Mouse (Mus musculus) G1E (cell line): ENCODE results near the gene Mterf1a. TPM values are rescaled to one million over a fixed set of nuclear protein-coding genes. Genes with fewer than 3 reads are reported as not detected.

Experiments used
- ATAC-seq: 2 replicates; pipeline ENCODE4 v1.8.0; 2016; ENCODE audit warnings: mild to moderate bottlenecking; ENCODE audit not compliant: insufficient number of reproducible peaks, poor library complexity, low FRiP score, severe bottlenecking; ENCODE audit errors: extremely low read depth
- DNase-seq: peaks from one replicate; pipeline ENCODE4 v3.0.0; 2012; ENCODE audit warnings: low spot score
- H3K27me3 ChIP-seq: 2 replicates; pipeline ENCODE4 v1.6.1; 2012; ENCODE audit warnings: mild to moderate bottlenecking, low read length, inconsistent platforms; ENCODE audit not compliant: insufficient read depth
- H3K36me3 ChIP-seq: replicated peaks from 2 replicates; pipeline ENCODE3; 2012; ENCODE audit warnings: mild to moderate bottlenecking, inconsistent platforms
- H3K4me1 ChIP-seq: 2 replicates; pipeline ENCODE4 v1.6.1; 2012; ENCODE audit warnings: low read depth, low read length, inconsistent platforms, mixed read lengths; ENCODE audit not compliant: insufficient read depth
- H3K4me3 ChIP-seq: 2 replicates; pipeline ENCODE4 v1.5.1; 2012; ENCODE audit warnings: low read depth, mild to moderate bottlenecking, inconsistent platforms, low read length, moderate library complexity, mixed read lengths
- H3K9me3 ChIP-seq: replicated peaks from 2 replicates; pipeline ENCODE4 v1.6.1; 2012; ENCODE audit warnings: inconsistent platforms
- CTCF ChIP-seq: IDR thresholded peaks from 2 replicates; pipeline ENCODE4 v1.5.1; 2012; ENCODE audit warnings: low read depth, low read length, inconsistent platforms, mixed read lengths
- GATA1 ChIP-seq: IDR thresholded peaks from 2 replicates; pipeline ENCODE4 v1.6.1; 2012; ENCODE audit warnings: borderline replicate concordance, low read length, inconsistent platforms, mixed read lengths
- GATA2 ChIP-seq: IDR thresholded peaks from 2 replicates; pipeline ENCODE4 v1.6.1; 2012; ENCODE audit warnings: low read depth, low read length, inconsistent platforms, borderline replicate concordance
- POLR2AphosphoS5 ChIP-seq: IDR thresholded peaks from 2 replicates; pipeline ENCODE4 v1.6.1; 2012; ENCODE audit warnings: low read depth, low read length, inconsistent platforms; ENCODE audit not compliant: insufficient replicate concordance
- TAL1 ChIP-seq: conservative IDR thresholded peaks from 2 replicates; pipeline ENCODE4 v1.6.1; 2012; ENCODE audit warnings: low read depth, low read length, inconsistent platforms, mixed read lengths
- polyA plus RNA-seq: library from polyadenylated mRNA; stranded (reverse); fragments of >175 nt; gene quantifications from 2 replicates; pipeline ENCODE4 v1.2.3, GENCODE M21; 2012
- total RNA-seq, 2 experiments: library from RNA; stranded (forward) in 1 of 2; stranded (reverse) in 1 of 2; fragments of 200-1000 nt in 1 of 2; fragments of >200 nt in 1 of 2; fragmentation: Nextera tagmentation in 1 of 2; gene quantifications; 2 replicates each; pipeline ENCODE4 v1.2.3; 2014 to 2017

Gene Mterf1a
- total and polyA plus RNA-seq, 3 experiments, result 0.92 to 42.3 (median 18.8) TPM

DNA sequence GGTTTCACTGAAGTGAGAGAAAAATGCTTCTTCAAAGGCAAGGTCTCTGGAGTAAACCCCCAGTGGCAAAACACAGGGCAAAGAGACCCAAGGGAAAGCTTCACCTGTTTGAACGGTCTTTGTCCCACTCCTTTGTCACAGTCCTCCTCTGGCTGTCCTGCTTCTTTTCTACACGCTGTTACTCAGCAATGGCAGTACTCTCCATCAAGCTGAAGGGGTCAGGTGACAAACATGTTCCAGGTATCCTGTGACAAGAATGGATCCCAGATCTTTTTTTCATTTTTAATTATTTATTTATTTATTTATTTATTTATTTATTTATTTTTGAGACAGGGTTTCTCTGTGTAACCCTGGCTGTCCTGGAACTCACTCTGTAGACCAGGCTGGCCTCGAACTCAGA lies 39.8 kb upstream of the Mterf1a start:
- Histone ChIP-seq H3K27me3 (no peaks in the 10 kb centered on the region), H3K36me3 (peaks cover 36% of the 10 kb centered on the region), H3K9me3 (no peaks in the 10 kb centered on the region), H3K4me1 (peaks cover 14% of the 10 kb centered on the region), H3K4me3 (no peak overlapping the region)
- no peak for DNase-seq
- ATAC-seq, result no peak
- TF ChIP-seq GATA1 (no peak), TAL1 (no peak), CTCF (no peak), POLR2AphosphoS5 (no peak), GATA2 (no peak)

DNA sequence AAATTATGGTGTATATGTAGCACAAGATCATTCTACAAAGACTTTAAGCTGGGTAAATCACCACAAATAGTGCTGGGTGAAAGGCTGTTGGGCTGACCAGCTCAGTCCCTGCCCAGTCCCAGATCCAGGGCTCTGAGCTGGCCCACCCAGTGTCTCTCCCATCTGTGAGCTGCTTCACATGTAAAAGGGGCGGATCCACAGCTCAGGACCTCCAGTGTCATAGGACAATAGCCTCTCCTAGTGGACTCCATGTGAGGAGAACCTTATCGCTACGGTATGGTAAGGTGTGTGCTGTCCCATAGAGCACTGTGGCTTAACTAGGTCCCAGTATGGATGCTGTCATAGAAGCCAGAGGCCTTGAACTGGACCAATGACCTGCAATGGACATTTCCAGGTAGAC lies 37.9 kb upstream of the Mterf1a start:
- no peak for TF ChIP-seq GATA2
- no peak for TF ChIP-seq CTCF
- no peak for TF ChIP-seq TAL1
- TF ChIP-seq GATA1, result no peak
- no peak for TF ChIP-seq POLR2AphosphoS5
- no peak for ATAC-seq
- H3K9me3 ChIP-seq, result no peaks in the 10 kb centered on the region

DNA sequence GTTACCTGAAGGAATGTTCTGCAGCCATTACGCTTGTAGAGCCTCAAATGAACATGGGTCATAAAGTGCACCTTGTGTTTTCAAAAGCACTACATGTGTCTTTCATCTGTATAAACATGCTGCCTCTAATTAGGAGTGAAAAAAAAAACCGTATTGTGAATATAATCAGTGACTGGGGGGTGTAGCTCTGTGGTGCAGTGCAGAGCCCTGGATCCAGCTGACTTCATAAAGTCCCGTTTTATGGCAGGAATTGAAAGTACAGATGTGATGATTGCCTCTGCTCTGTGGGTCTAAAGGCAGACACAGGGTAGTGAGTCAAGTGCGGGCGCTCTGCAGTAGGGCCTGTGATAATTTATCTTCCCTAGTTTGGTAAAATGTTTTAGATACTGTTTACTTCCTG lies 37.0 kb upstream of the Mterf1a start:
- no peaks in the 10 kb centered on the region for H3K9me3 ChIP-seq
- ATAC-seq (no peak), DNase-seq (no peak)
- H3K36me3 ChIP-seq, result peaks cover 28% of the 10 kb centered on the region
- H3K4me3 ChIP-seq, result no peak overlapping the region
- H3K27me3 ChIP-seq, result no peaks in the 10 kb centered on the region
- no peak for TF ChIP-seq POLR2AphosphoS5
- TF ChIP-seq TAL1, result no peak
- no peak for TF ChIP-seq GATA2
- TF ChIP-seq GATA1, result no peak
- TF ChIP-seq CTCF, result no peak
- H3K4me1 ChIP-seq, result peaks cover 25% of the 10 kb centered on the region

More for the DNA sequence above, 37.9 kb upstream of the Mterf1a start:
- Histone ChIP-seq H3K4me1 (peaks cover 23% of the 10 kb centered on the region), H3K27me3 (no peaks in the 10 kb centered on the region), H3K36me3 (peaks cover 30% of the 10 kb centered on the region), H3K4me3 (no peak overlapping the region)
- no peak for DNase-seq

DNA sequence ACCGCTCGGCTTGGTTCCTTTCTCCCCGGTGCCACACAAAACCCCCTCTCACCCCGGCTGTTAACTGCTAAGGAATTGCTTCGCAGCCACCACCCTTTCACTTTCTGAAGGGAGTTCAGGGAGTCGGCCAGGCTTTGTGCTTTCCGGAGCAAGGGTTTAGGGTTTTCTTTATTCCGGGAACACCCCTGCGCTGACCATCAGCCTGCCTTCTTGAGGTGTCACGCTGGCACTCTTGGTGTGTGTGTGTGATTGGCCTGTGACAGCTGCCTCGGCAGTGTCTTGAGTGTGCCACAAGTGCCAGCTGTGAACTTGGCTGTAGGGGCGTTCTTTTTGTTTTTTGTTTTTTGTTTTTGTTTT lies 34.9 kb upstream of the Mterf1a start:
- no peaks in the 10 kb centered on the region for H3K27me3 ChIP-seq
- no peaks in the 10 kb centered on the region for H3K9me3 ChIP-seq
- no peak for TF ChIP-seq TAL1
- no peak for TF ChIP-seq GATA1
- no peak for TF ChIP-seq POLR2AphosphoS5
- TF ChIP-seq CTCF, result no peak
- TF ChIP-seq GATA2, result no peak
- no peak for DNase-seq
- peaks cover 25% of the 10 kb centered on the region for H3K4me1 ChIP-seq
- H3K36me3 ChIP-seq, result peaks cover 20% of the 10 kb centered on the region
- ATAC-seq, result peak; percentile 62
- H3K4me3 ChIP-seq, result peak overlapping the region; percentile 89

DNA sequence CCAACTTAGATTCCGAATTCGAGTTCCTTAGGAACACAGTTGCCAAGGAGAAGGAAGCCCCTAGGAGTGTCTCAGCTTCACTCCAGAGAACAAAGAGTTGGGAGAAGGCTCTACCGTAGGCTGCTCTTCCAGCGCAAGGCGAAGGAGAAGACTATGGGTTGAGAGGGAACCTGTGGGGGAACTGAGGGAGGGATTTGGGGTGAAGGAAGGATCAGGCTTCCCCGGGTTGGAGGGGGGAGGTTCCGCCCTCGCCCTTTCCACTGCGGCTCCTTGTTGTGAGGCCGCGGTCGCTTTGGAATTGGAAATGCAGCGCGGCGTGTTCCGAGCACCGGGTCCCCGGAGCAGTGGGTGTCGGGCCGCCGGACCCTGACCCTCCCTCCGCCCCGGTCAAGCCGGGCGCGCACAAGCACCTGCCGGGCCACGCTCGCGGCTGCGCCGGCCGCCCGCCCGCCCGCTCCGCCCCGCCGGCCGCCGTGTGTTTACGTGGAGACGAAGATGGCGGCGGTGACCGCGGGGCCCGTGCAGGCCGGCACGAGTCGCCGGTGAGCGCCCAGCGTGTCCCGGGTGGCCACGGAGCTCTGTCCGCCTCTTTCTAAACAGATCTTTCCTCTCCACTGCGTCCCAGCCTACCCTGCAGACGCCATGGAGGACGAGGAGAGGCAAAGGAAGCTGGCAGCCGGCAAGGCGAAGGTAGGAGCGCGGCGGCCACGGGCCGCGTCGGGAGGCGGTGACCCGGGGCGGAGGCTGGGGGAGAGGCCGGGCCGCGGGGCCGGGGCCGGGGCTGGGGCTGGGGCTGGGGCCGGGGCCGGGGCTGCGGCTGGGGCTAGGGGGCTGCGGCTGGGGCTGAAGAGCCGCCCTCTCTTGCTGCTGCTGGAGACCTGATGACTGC lies 34.3 kb upstream of the Mterf1a start, which contains the start of gene Akap9:
Gene Akap9, plus strand, starts transcription at position 254 of the 889 bp plus-strand sequence.
- Histone ChIP-seq H3K9me3 (no peaks in the 10 kb centered on the region), H3K36me3 (peaks cover 16% of the 10 kb centered on the region), H3K27me3 (no peaks in the 10 kb centered on the region), H3K4me1 (peaks cover 25% of the 10 kb centered on the region), H3K4me3 (peak within 1 kb of the TSS; percentile 89)
- TF ChIP-seq GATA1 (no peak), TAL1 (no peak), POLR2AphosphoS5 (no peak), GATA2 (no peak), CTCF (no peak)
- ATAC-seq (peak; percentile 42), DNase-seq (peak; percentile 57)

DNA sequence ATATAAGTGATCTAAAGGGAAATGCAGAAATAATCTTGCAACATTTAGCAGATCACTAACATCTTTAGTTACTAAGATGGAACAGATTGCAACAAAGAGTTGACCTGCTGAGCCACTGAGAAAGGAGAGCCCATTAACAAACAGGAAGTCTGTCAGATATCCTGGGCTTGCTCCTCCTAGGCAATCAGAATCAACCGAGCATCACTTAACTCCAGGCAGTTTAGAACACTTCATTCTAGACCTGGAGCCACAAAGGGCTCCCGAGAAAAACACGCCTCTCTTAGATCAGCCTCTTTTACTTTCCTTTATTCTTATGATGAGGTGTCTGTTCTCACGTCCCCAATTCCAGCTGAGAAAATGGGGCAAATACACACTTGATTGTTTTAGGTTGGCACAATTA lies 32.9 kb upstream of the Mterf1a start:
- DNase-seq (no peak), ATAC-seq (no peak)
- no peaks in the 10 kb centered on the region for H3K9me3 ChIP-seq
- peaks cover 3% of the 10 kb centered on the region; the same call in 1 of the 2 replicates for H3K27me3 ChIP-seq
- TF ChIP-seq GATA2 (no peak), POLR2AphosphoS5 (no peak), CTCF (no peak), TAL1 (no peak), GATA1 (no peak)
- H3K36me3 ChIP-seq, result peaks cover 5% of the 10 kb centered on the region
- H3K4me3 ChIP-seq, result no peak overlapping the region
- peaks cover 25% of the 10 kb centered on the region for H3K4me1 ChIP-seq
